Mouse (Mus musculus) kidney, adult 2 months (tissue): ENCODE results near the gene Mrps35.

ENCODE experiments used
- CTCF ChIP-seq: fragments of 200-500 bp; conservative IDR thresholded peaks from 2 replicates; pipeline ENCODE4 v1.5.1; 2011; ENCODE audit warnings: low read depth, mild to moderate bottlenecking, control low read depth, low read length, moderate library complexity, mixed read lengths; ENCODE audit not compliant: insufficient read depth, insufficient read length
- POLR2A ChIP-seq: fragments of 200-500 bp; IDR thresholded peaks from one replicate; pipeline ENCODE4 v1.6.1; 2011; ENCODE audit warnings: low read depth, low read length, control low read depth

DNA sequence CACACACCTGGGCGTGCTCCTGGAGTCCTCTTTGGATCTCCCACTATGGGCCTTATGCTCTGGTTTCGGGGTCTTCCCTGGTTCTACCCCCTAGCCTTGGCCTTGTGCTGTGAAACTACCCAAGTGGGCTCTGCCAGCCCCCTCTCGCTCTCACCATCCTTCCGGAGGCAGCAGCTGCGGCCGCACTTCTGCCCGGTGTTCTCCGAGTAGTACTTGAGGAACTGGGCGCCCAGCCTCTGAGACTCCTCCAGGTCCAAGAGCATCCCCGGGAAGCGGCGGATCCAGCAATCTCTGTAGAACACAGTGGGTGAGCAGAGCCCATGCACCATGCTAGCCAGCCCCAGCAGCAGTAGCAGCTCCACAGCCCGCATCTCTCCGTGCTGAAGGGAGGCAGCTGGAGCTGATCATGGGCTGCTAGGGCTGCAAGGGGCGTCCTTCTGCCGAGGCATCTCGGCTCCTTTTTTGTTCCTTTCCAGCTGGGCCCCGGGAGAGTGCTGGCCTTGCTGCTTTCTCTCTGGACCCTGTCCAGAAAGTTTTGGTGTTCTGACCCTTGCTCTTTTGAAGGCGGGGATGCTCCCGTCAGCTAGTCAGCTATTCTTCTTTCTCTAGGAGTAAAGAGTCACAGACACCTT, 44.1 kb downstream of the Mrps35 start, which contains the start of gene Mansc4:
- TF ChIP-seq POLR2A (no peak), CTCF (no peak)
